In the genomic region with DNA sequence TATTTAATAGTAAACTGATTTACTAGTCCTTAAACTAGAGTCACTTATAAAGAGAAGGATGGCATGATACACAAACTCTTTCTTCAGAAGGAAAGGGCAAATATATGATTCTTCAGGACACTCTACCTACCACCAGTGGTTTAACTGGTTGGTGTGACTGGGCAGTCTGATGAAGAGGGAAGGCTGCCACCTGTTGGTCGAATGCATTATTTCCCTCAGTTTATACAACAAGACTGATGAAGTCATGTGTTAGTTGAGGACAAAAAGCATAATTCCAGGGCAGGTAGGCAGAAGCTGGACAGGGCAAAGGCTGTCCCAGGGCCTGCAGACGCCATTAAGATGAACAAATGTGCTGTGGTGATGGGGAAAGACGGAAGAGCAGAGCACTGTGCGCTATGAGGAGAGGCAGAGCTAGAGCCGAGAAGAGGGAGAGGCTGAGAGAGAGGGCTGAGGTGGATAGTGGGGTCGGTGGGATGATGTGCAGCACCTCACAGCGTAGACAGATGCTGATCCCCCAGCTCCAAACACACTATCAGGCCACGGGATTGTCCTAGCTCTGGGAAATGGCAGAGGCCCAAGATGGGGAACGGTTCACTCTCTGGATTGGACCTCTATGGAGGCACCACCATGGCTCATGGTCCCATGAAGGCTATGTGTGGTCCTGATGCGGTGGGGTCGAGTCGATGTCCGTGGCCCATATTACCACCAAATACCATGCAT, we compare ENCODE assay signal across 10 mouse cellular contexts. TPM values are rescaled to one million over a fixed set of nuclear protein-coding genes. Genes with fewer than 3 reads are reported as not detected.
A peak's percentile ranks its signal among the peaks of the same experiment; 100 is the strongest.
DNase-seq lines count a peak whose midpoint lies in the region; ATAC-seq and TF ChIP-seq lines count a peak whose summit lies in the region.
"Had no signal": no experiment of that assay in that cellular context is flagged by ENCODE, and none has a peak within 500 bp of the region (broad histone marks: within the 10 kb centered on the region; RNA-seq: fewer than 3 reads in every experiment).

No protein-coding gene starts in this region.

- no peak overlapping the region for H3K9ac ChIP-seq in hindbrain, embryonic 13.5 days
- H3K9ac ChIP-seq: embryonic facial prominence, embryonic 12.5 days; liver, embryonic 15.5 days had no signal

- H3K27me3 ChIP-seq in hindbrain, embryonic 10.5 days (ENCODE audit: insufficient read depth, poor library complexity, severe bottlenecking), result peaks cover 30% of the 10 kb centered on the region
- peaks cover 25% of the 10 kb centered on the region for H3K27me3 ChIP-seq in hindbrain, embryonic 13.5 days
- no peaks in the 10 kb centered on the region for H3K27me3 ChIP-seq in C2C12 (ENCODE audit: control insufficient read depth, insufficient read depth, insufficient read length)
- H3K27me3 ChIP-seq: liver, embryonic 15.5 days had no signal

- 65% methylated on average over 13 of the region's 13 CpGs for WGBS in hindbrain, embryonic 10.5 days
- 63% methylated on average over 13 of the region's 13 CpGs for WGBS in hindbrain, embryonic 13.5 days

- peaks cover 2% of the 10 kb centered on the region for H3K79me3 ChIP-seq in C2C12 (ENCODE audit: low read depth)

- H3K36me3 ChIP-seq in hindbrain, embryonic 10.5 days, result peaks cover 9% of the 10 kb centered on the region; the same call in 1 of the 2 replicates
- peaks cover 7% of the 10 kb centered on the region for H3K36me3 ChIP-seq in hindbrain, embryonic 13.5 days
- H3K36me3 ChIP-seq in C2C12 (ENCODE audit: control insufficient read depth, insufficient read depth), result peaks cover 14% of the 10 kb centered on the region
- H3K36me3 ChIP-seq: embryonic facial prominence, embryonic 12.5 days had no signal

- peak; percentile 8 for TF ChIP-seq CTCF in C2C12 (IDR thresholded peaks at IDR 0.05; ENCODE audit: control insufficient read depth, insufficient read depth, insufficient read length)
- peak; percentile 51; the same call in 1 of the 2 replicates for TF ChIP-seq CTCF in embryonic fibroblast, embryonic 13.5 days (IDR thresholded peaks at IDR 0.05; ENCODE audit: borderline replicate concordance, insufficient read depth, low read length)
- peak; percentile 88 for TF ChIP-seq CTCF in layer of hippocampus, adult 2 months (conservative IDR thresholded peaks at IDR 0.05)

- peaks cover 14% of the 10 kb centered on the region for H3K4me1 ChIP-seq in hindbrain, embryonic 10.5 days (replicated peaks)
- H3K4me1 ChIP-seq in hindbrain, embryonic 13.5 days (replicated peaks), result peaks cover 7% of the 10 kb centered on the region
- H3K4me1 ChIP-seq in embryonic fibroblast, embryonic 13.5 days (ENCODE audit: control insufficient read depth, insufficient read depth, low read length), result peaks cover 3% of the 10 kb centered on the region; the same call in 1 of the 2 replicates

- no peak overlapping the region for H3K27ac ChIP-seq in hindbrain, embryonic 10.5 days
- H3K27ac ChIP-seq in hindbrain, embryonic 13.5 days, result no peak overlapping the region
- H3K27ac ChIP-seq in embryonic fibroblast, embryonic 13.5 days (ENCODE audit: insufficient read depth, low read length), result no peak overlapping the region
- no peak overlapping the region for H3K27ac ChIP-seq in layer of hippocampus, adult 2 months
- H3K27ac ChIP-seq: embryonic facial prominence, embryonic 12.5 days; liver, embryonic 15.5 days had no signal

- no peak for TF ChIP-seq POLR2A in embryonic fibroblast, embryonic 13.5 days (IDR thresholded peaks at IDR 0.05; ENCODE audit: low read depth, low read length)

- no peaks in the 10 kb centered on the region for H3K9me3 ChIP-seq in hindbrain, embryonic 10.5 days
- no peaks in the 10 kb centered on the region for H3K9me3 ChIP-seq in hindbrain, embryonic 13.5 days
- H3K9me3 ChIP-seq: embryonic facial prominence, embryonic 12.5 days; liver, embryonic 15.5 days had no signal

- no peaks in the 10 kb centered on the region for H3K79me2 ChIP-seq in C2C12 (ENCODE audit: control insufficient read depth, insufficient read depth)

- DNase-seq in hindbrain, embryonic 10.5 days (ENCODE audit: low spot score), result peak; percentile 50
- DNase-seq in adrenal gland, postnatal 36 days, result peak; percentile 53 to 76
- DNase-seq in layer of hippocampus, adult 2 months (ENCODE audit: low spot score in 2 of 2), result peak; percentile 28 to 66
- DNase-seq in thymus, postnatal 25 days, result peak; percentile 65

- no peak overlapping the region for H3K4me2 ChIP-seq in hindbrain, embryonic 13.5 days
- H3K4me2 ChIP-seq: embryonic facial prominence, embryonic 12.5 days; liver, embryonic 15.5 days had no signal

- no peak for ATAC-seq in hindbrain, embryonic 13.5 days (ENCODE audit: low FRiP score)
- ATAC-seq in megakaryocyte-erythroid progenitor cell, adult 5-6 weeks (replicated peaks; ENCODE audit: low FRiP score, low TSS enrichment, poor library complexity, severe bottlenecking), result peak; percentile 37

- no peak overlapping the region for H3ac ChIP-seq in C2C12 (ENCODE audit: control insufficient read depth, insufficient read length, low read depth)

- no peak overlapping the region for H3K4me3 ChIP-seq in hindbrain, embryonic 10.5 days
- H3K4me3 ChIP-seq in hindbrain, embryonic 13.5 days, result no peak overlapping the region
- H3K4me3 ChIP-seq in C2C12 (ENCODE audit: insufficient read depth, poor library complexity, severe bottlenecking), result no peak overlapping the region
- no peak overlapping the region for H3K4me3 ChIP-seq in embryonic fibroblast, embryonic 13.5 days (ENCODE audit: insufficient read depth, low read length)
- no peak overlapping the region for H3K4me3 ChIP-seq in layer of hippocampus, adult 2 months
- H3K4me3 ChIP-seq: embryonic facial prominence, embryonic 12.5 days; liver, embryonic 15.5 days had no signal

TF ChIP-seq in C2C12, 6 proteins besides CTCF, POLR2A, EP300 and RAD21:
- no peak for TF ChIP-seq MAX (IDR thresholded peaks at IDR 0.05)
- TF ChIP-seq CEBPB (IDR thresholded peaks at IDR 0.05; ENCODE audit: low read depth), result no peak

RNA-seq across cellular contexts. Expression of a gene that starts 2.3 kb away (rescaled TPM):
- polyA plus RNA-seq in hindbrain, embryonic 10.5 days (2016; fragmentation: Nextera tagmentation; extraction: Ambion mirVana), result 2.4 and 5.6 TPM in 2 replicates
- polyA plus RNA-seq in hindbrain, embryonic 13.5 days (2015; fragmentation: Nextera tagmentation; extraction: Ambion mirVana), result 2.3 and 2.6 TPM in 2 replicates
- 20.5 TPM for polyA plus RNA-seq in C2C12 (2012; fragmentation: generic; extraction: Trizol)
- total RNA-seq in adrenal gland, postnatal 36 days (2021), result 1 to 10 TPM; 6.5 to 7.0 TPM
- 19.4 and 21.9 TPM in 2 replicates for polyA plus RNA-seq in embryonic fibroblast, embryonic 13.5 days (2011; ENCODE audit: insufficient read length, low read depth, missing spikeins)
- total RNA-seq in layer of hippocampus, adult 2 months (2021), result 1 to 10 TPM; 2.0 to 2.7 TPM
- total RNA-seq in megakaryocyte-erythroid progenitor cell, adult 5-6 weeks (2014; fragmentation: Nextera tagmentation), result 3.8 and 8.5 TPM in 2 replicates
- 2.8 and 5.7 TPM in 2 replicates for total RNA-seq in megakaryocyte-erythroid progenitor cell, adult 5-6 weeks (2017)

RNA-seq across cellular contexts. Expression of a gene that starts 43.3 kb away (rescaled TPM):
- 14.3 and 15.1 TPM in 2 replicates for polyA plus RNA-seq in hindbrain, embryonic 10.5 days (2016; fragmentation: Nextera tagmentation; extraction: Ambion mirVana)
- 29.5 and 32.9 TPM in 2 replicates for polyA plus RNA-seq in hindbrain, embryonic 13.5 days (2015; fragmentation: Nextera tagmentation; extraction: Ambion mirVana)
- polyA plus RNA-seq in C2C12 (2012; fragmentation: generic; extraction: Trizol), result 8.6 TPM
- total RNA-seq in adrenal gland, postnatal 36 days (2021), result 10 to 100 TPM; 24.0 to 27.9 TPM
- polyA plus RNA-seq in embryonic fibroblast, embryonic 13.5 days (2011; ENCODE audit: insufficient read length, low read depth, missing spikeins), result 34.1 and 50.2 TPM in 2 replicates
- 10 to 100 TPM; 51.1 to 55.7 TPM for total RNA-seq in layer of hippocampus, adult 2 months (2021)
- 26.1 and 35.9 TPM in 2 replicates for total RNA-seq in megakaryocyte-erythroid progenitor cell, adult 5-6 weeks (2014; fragmentation: Nextera tagmentation)
- 18.3 and 28.4 TPM in 2 replicates for total RNA-seq in megakaryocyte-erythroid progenitor cell, adult 5-6 weeks (2017)

Comparison
In these comparisons a context has a peak if more than half of its experiments do, and no peak if none do; other contexts are left out.
1. CTCF ChIP-seq: peak in every context shown above with its lines; median percentile 88 in layer of hippocampus, adult 2 months; 51 in embryonic fibroblast, embryonic 13.5 days; 8 in C2C12.